Mouse (Mus musculus) stomach, postnatal 0 days (tissue): ENCODE measurements around the gene Uri1. TPM values are rescaled to one million over a fixed set of nuclear protein-coding genes. Genes with fewer than 3 reads are reported as not detected.

ENCODE experiments used
- ATAC-seq: fragments of 200-750 bp; cut with Nextera tagmentation; 2 replicates; pipeline ENCODE4 v1.8.0; 2017; ENCODE audit not compliant: low FRiP score, low TSS enrichment
- DNase-seq: peaks from one replicate; pipeline ENCODE4 v3.0.0-alpha.2; 2016; ENCODE audit warnings: low spot score
- H3K27ac ChIP-seq: fragments of 300-500 bp; sonication (generic); replicated peaks from 2 replicates; pipeline ENCODE4 v1.5.1; 2014; ENCODE audit warnings: mild to moderate bottlenecking, control low read depth
- H3K27me3 ChIP-seq: fragments of 300-500 bp; sonication (generic); 2 replicates; pipeline ENCODE4 v1.6.1; 2014; ENCODE audit warnings: low read length; ENCODE audit not compliant: control insufficient read depth, insufficient read depth
- H3K36me3 ChIP-seq: fragments of 300-500 bp; sonication (generic); 2 replicates; pipeline ENCODE4 v1.6.1; 2014; ENCODE audit warnings: low read length, mixed read lengths; ENCODE audit not compliant: control insufficient read depth, insufficient read depth
- H3K4me1 ChIP-seq: fragments of 300-500 bp; sonication (generic); replicated peaks from 2 replicates; pipeline ENCODE4 v1.6.1; 2014; ENCODE audit warnings: antibody characterized with exemption; ENCODE audit not compliant: control insufficient read depth, insufficient read depth
- H3K4me2 ChIP-seq: fragments of 300-500 bp; sonication (generic); replicated peaks from 2 replicates; pipeline ENCODE4 v1.6.1; 2014; ENCODE audit warnings: low read depth, mild to moderate bottlenecking, control low read depth, moderate library complexity
- H3K4me3 ChIP-seq: fragments of 300-500 bp; sonication (generic); 2 replicates; pipeline ENCODE4 v1.5.1; 2014; ENCODE audit warnings: low read depth, low read length, control low read depth
- H3K9ac ChIP-seq: fragments of 300-500 bp; sonication (generic); 2 replicates; pipeline ENCODE4 v1.6.1; 2014; ENCODE audit warnings: mild to moderate bottlenecking, low read length, control low read depth, mixed read lengths
- H3K9me3 ChIP-seq: fragments of 300-500 bp; sonication (generic); 2 replicates; pipeline ENCODE4 v1.6.1; 2016; ENCODE audit warnings: low read length; ENCODE audit not compliant: control insufficient read depth
- CTCF ChIP-seq: IDR thresholded peaks from 2 replicates; pipeline ENCODE4 v1.5.1; 2016; ENCODE audit warnings: antibody characterized with exemption, low read depth, mild to moderate bottlenecking, moderate library complexity
- EP300 ChIP-seq: optimal IDR thresholded peaks from 2 replicates; pipeline ENCODE3; 2016; ENCODE audit warnings: antibody characterized with exemption
- WGBS: fragments of 180-500 bp; shearing (Covaris S2); extraction: QIAGEN DNeasy Blood & Tissue Kit; methylation state at CpG from one replicate; pipeline ENCODE4 v1.1.7; 2014; 5-methylcytosine and 5-hydroxymethylcytosine counted together
- polyA plus RNA-seq: library from polyadenylated mRNA; unstranded; fragments of >200 nt; fragmentation: Nextera tagmentation; extraction: Ambion mirVana; gene quantifications from 2 replicates; pipeline ENCODE4 v1.2.1, GENCODE M21; 2015

Uri1 gene
- polyA plus RNA-seq, 1 experiment from 2014 or later, result 28.0 TPM

- H3K9me3 ChIP-seq, result no peaks in the 10 kb centered on the region
- WGBS, result 61% methylated on average over 4 of the region's 4 CpGs
- H3K4me2 ChIP-seq, result no peak overlapping the region
- H3K27ac ChIP-seq, result no peak overlapping the region
- ATAC-seq (no peak), DNase-seq (no peak)
- no peaks in the 10 kb centered on the region for H3K27me3 ChIP-seq
- H3K36me3 ChIP-seq, result no peaks in the 10 kb centered on the region
- no peak overlapping the region for H3K4me3 ChIP-seq
- no peak overlapping the region for H3K9ac ChIP-seq
- no peaks in the 10 kb centered on the region for H3K4me1 ChIP-seq
- TF ChIP-seq CTCF, result no peak
- no peak for TF ChIP-seq EP300
These were observed 7.8 kb upstream of the Uri1 start for GRCm38 (mm10) chr7:38031183-38031582.

GRCm38 (mm10) chr7:38030606-38031005, 7.3 kb upstream of the Uri1 start:
- no peak overlapping the region for H3K4me2 ChIP-seq
- WGBS, result 24% methylated on average over 6 of the region's 6 CpGs
- H3K4me3 ChIP-seq, result no peak overlapping the region
- H3K9ac ChIP-seq, result no peak overlapping the region
- no peak for ATAC-seq
- no peaks in the 10 kb centered on the region for H3K4me1 ChIP-seq
- no peak for DNase-seq
- H3K27me3 ChIP-seq, result no peaks in the 10 kb centered on the region
- H3K9me3 ChIP-seq, result no peaks in the 10 kb centered on the region
- no peak for TF ChIP-seq CTCF
- no peak overlapping the region for H3K27ac ChIP-seq
- H3K36me3 ChIP-seq, result no peaks in the 10 kb centered on the region

- Histone ChIP-seq H3K9ac (no peak overlapping the region), H3K4me2 (no peak overlapping the region), H3K4me3 (no peak overlapping the region), H3K9me3 (no peaks in the 10 kb centered on the region), H3K4me1 (no peaks in the 10 kb centered on the region), H3K27me3 (no peaks in the 10 kb centered on the region), H3K27ac (no peak overlapping the region), H3K36me3 (no peaks in the 10 kb centered on the region)
- DNase-seq (no peak), ATAC-seq (no peak)
- no peak for TF ChIP-seq EP300
- no peak for TF ChIP-seq CTCF
- WGBS, result 18% methylated on average over 2 of the region's 2 CpGs
These were observed 6.6 kb upstream of the Uri1 start for GRCm38 (mm10) chr7:38029986-38030385.

GRCm38 (mm10) chr7:38029083-38029482, 5.7 kb upstream of the Uri1 start:
- Histone ChIP-seq H3K4me1 (no peaks in the 10 kb centered on the region), H3K9me3 (no peaks in the 10 kb centered on the region), H3K4me2 (no peak overlapping the region), H3K4me3 (no peak overlapping the region), H3K27me3 (no peaks in the 10 kb centered on the region), H3K36me3 (no peaks in the 10 kb centered on the region), H3K27ac (no peak overlapping the region), H3K9ac (no peak overlapping the region)
- TF ChIP-seq CTCF (no peak), EP300 (no peak)
- DNase-seq (no peak), ATAC-seq (no peak)
- 29% methylated on average over 5 of the region's 5 CpGs for WGBS

- Histone ChIP-seq H3K27ac (no peak overlapping the region), H3K9ac (no peak overlapping the region), H3K4me3 (no peak overlapping the region), H3K4me1 (no peaks in the 10 kb centered on the region), H3K9me3 (no peaks in the 10 kb centered on the region), H3K36me3 (no peaks in the 10 kb centered on the region), H3K4me2 (no peak overlapping the region), H3K27me3 (no peaks in the 10 kb centered on the region)
- WGBS, result 87% methylated on average over 7 of the region's 7 CpGs
- DNase-seq, result no peak
- ATAC-seq, result no peak
- TF ChIP-seq CTCF (no peak), EP300 (no peak)
These were observed 4.7 kb upstream of the Uri1 start for GRCm38 (mm10) chr7:38027940-38028600.

- Histone ChIP-seq H3K4me3 (no peak overlapping the region), H3K4me1 (no peaks in the 10 kb centered on the region), H3K9ac (no peak overlapping the region), H3K4me2 (no peak overlapping the region), H3K36me3 (no peaks in the 10 kb centered on the region), H3K27ac (no peak overlapping the region), H3K9me3 (no peaks in the 10 kb centered on the region), H3K27me3 (no peaks in the 10 kb centered on the region)
- whole genome bisulfite sequencing, result 73% methylated on average over 4 of the region's 4 CpGs
- ATAC-seq (no peak), DNase-seq (no peak)
- TF ChIP-seq EP300 (no peak), CTCF (no peak)
These were observed 1.5 kb upstream of the Uri1 start for GRCm38 (mm10) chr7:38024839-38025238.
